In the genomic region with DNA sequence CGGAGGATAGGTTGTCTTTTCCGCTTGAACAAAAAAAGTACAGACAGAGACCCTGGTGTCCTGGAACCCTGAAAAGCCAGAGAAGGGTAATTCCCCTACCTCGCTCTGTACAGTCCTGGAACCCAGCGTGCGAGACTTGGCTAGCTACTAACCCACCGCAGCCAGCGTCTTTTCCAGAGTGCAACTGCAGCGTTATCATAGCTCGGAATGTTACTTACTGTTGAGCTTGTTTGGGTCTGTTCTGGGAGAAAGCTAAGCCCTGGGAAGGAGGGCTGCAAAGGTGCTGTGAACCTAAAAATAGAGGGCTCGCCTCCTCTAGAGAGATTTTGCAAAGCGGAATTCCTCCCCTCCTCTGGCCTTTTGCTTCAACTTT, we compare ENCODE assay signal across 8 mouse cellular contexts. TPM values are rescaled to one million over a fixed set of nuclear protein-coding genes. Genes with fewer than 3 reads are reported as not detected.
DNase-seq lines count a peak whose midpoint lies in the region; ATAC-seq lines count a peak whose summit lies in the region.

No protein-coding gene starts in this region.

- peak overlapping the region; percentile 58 for H3K4me3 ChIP-seq in heart, embryonic 11.5 days (ENCODE audit: low read depth, low read length)
- peak overlapping the region; percentile 46; the same call in 1 of the 2 replicates for H3K4me3 ChIP-seq in brown adipose tissue, adult 24 weeks (ENCODE audit: insufficient read depth, low read depth, low read length)
- peak overlapping the region; percentile 55 for H3K4me3 ChIP-seq in hindbrain, embryonic 13.5 days
- peak overlapping the region; percentile 59 for H3K4me3 ChIP-seq in midbrain, embryonic 16.5 days (ENCODE audit: low read depth, low read length)

- no peak for DNase-seq in heart, adult 11 months
- no peak for DNase-seq in thymus, postnatal 0 days (ENCODE audit: low spot score)
- DNase-seq in gastrocnemius, postnatal 14 days, result no peak

- no peaks in the 10 kb centered on the region for H3K36me3 ChIP-seq in heart, embryonic 11.5 days (ENCODE audit: control insufficient read depth, insufficient read depth, low read length)
- no peaks in the 10 kb centered on the region for H3K36me3 ChIP-seq in hindbrain, embryonic 13.5 days
- no peaks in the 10 kb centered on the region for H3K36me3 ChIP-seq in midbrain, embryonic 16.5 days (ENCODE audit: control insufficient read depth, insufficient read depth, low read length)

- WGBS in heart, embryonic 11.5 days (ENCODE audit: insufficient replicate concordance), result 2% methylated on average over 11 of the region's 11 CpGs
- 2% methylated on average over 11 of the region's 11 CpGs for WGBS in hindbrain, embryonic 13.5 days
- WGBS in midbrain, embryonic 16.5 days, result 5% methylated on average over 11 of the region's 11 CpGs

- no peak overlapping the region for H3K27ac ChIP-seq in heart, embryonic 11.5 days (ENCODE audit: low read depth, low read length)
- no peak overlapping the region for H3K27ac ChIP-seq in brown adipose tissue, adult 24 weeks (replicated peaks; ENCODE audit: low read depth, low read length)
- no peak overlapping the region for H3K27ac ChIP-seq in hindbrain, embryonic 13.5 days
- no peak overlapping the region for H3K27ac ChIP-seq in midbrain, embryonic 16.5 days (ENCODE audit: low read length)

- H3K4me1 ChIP-seq in heart, embryonic 11.5 days (ENCODE audit: control insufficient read depth, insufficient read depth, low read length), result peaks cover 14% of the 10 kb centered on the region; the same call in 1 of the 2 replicates
- H3K4me1 ChIP-seq in brown adipose tissue, adult 24 weeks (ENCODE audit: control insufficient read depth, insufficient read depth, insufficient read length, low read length), result no peaks in the 10 kb centered on the region
- peaks cover 51% of the 10 kb centered on the region for H3K4me1 ChIP-seq in hindbrain, embryonic 13.5 days (replicated peaks)
- peaks cover 29% of the 10 kb centered on the region for H3K4me1 ChIP-seq in midbrain, embryonic 16.5 days (ENCODE audit: control insufficient read depth, insufficient read depth, low read length)

- H3K9ac ChIP-seq in heart, embryonic 11.5 days (ENCODE audit: low read depth, low read length), result peak overlapping the region; percentile 65; the same call in 1 of the 2 replicates
- H3K9ac ChIP-seq in hindbrain, embryonic 13.5 days, result peak overlapping the region; percentile 69
- H3K9ac ChIP-seq in midbrain, embryonic 16.5 days (ENCODE audit: low read depth, low read length), result peak overlapping the region; percentile 69

- H3K27me3 ChIP-seq in heart, embryonic 11.5 days (ENCODE audit: control insufficient read depth, insufficient read depth, low read length), result peaks cover 85% of the 10 kb centered on the region
- peaks cover 98% of the 10 kb centered on the region for H3K27me3 ChIP-seq in hindbrain, embryonic 13.5 days
- H3K27me3 ChIP-seq in midbrain, embryonic 16.5 days (ENCODE audit: control insufficient read depth, insufficient read depth, low read depth, low read length), result peaks cover 75% of the 10 kb centered on the region

- no peak for ATAC-seq in heart, embryonic 11.5 days (replicated peaks; ENCODE audit: insufficient number of reproducible peaks, low FRiP score, low TSS enrichment)
- no peak for ATAC-seq in hindbrain, embryonic 13.5 days (ENCODE audit: low FRiP score)
- no peak for ATAC-seq in midbrain, embryonic 16.5 days
- no peak for ATAC-seq in granulocyte monocyte progenitor cell, adult 5-6 weeks (replicated peaks; ENCODE audit: poor library complexity, severe bottlenecking)

- H3K4me2 ChIP-seq in heart, embryonic 11.5 days, result peak overlapping the region; percentile 99
- peak overlapping the region; percentile 99 for H3K4me2 ChIP-seq in hindbrain, embryonic 13.5 days
- H3K4me2 ChIP-seq in midbrain, embryonic 16.5 days (ENCODE audit: low read length), result peak overlapping the region; percentile 99

- H3K9me3 ChIP-seq in heart, embryonic 11.5 days (replicated peaks; ENCODE audit: control insufficient read depth, low read length), result no peaks in the 10 kb centered on the region
- H3K9me3 ChIP-seq in hindbrain, embryonic 13.5 days, result no peaks in the 10 kb centered on the region
- H3K9me3 ChIP-seq in midbrain, embryonic 16.5 days (replicated peaks; ENCODE audit: control insufficient read depth, low read length, poor library complexity, severe bottlenecking), result no peaks in the 10 kb centered on the region

- intact Hi-C loops in gastrocnemius, postnatal 14 days (cut with DNase I; ENCODE audit: low total_unique reads), result no loop called here

RNA-seq across cellular contexts. Expression of a gene that starts 0.6 kb away (rescaled TPM):
- 0.06 and 0.14 TPM in 2 replicates for polyA plus RNA-seq in heart, embryonic 11.5 days (2014; fragmentation: Nextera tagmentation; extraction: Ambion mirVana)
- polyA plus RNA-seq in brown adipose tissue, adult 24 weeks (2012; ENCODE audit: insufficient read depth, insufficient read length, missing spikeins), result not detected in 2 replicates
- 0.19 and 0.28 TPM in 2 replicates for polyA plus RNA-seq in hindbrain, embryonic 13.5 days (2015; fragmentation: Nextera tagmentation; extraction: Ambion mirVana)
- polyA plus RNA-seq in midbrain, embryonic 16.5 days (2015; fragmentation: Nextera tagmentation; extraction: Ambion mirVana), result 0.05 and 0.11 TPM in 2 replicates
- polyA plus RNA-seq in thymus, postnatal 0 days (2015; fragmentation: Nextera tagmentation; extraction: Ambion mirVana), result 0.10 and 0.16 TPM in 2 replicates
- under 1 TPM; 0.51 to 0.57 TPM for total RNA-seq in gastrocnemius, postnatal 14 days (2021)
- total RNA-seq in granulocyte monocyte progenitor cell, adult 5-6 weeks (2014; fragmentation: Nextera tagmentation), result not detected in 2 replicates
- total RNA-seq in granulocyte monocyte progenitor cell, adult 5-6 weeks (2017), result not detected in 2 replicates
